Mouse (Mus musculus) NIH3T3 (cell line): Measurements from ENCODE around the gene Gm17304.
A peak's percentile ranks its signal among the peaks of the same experiment; 100 is the strongest.

Experiments used
- DNase-seq: peaks from one replicate; pipeline ENCODE4 v3.0.0-alpha.2; 2012; ENCODE audit warnings: low read depth

Gm17304 gene

GRCm38 (mm10) chr5:106623337-106623736, 14.4 kb downstream of the Gm17304 start:
- no peak for DNase-seq

DNA sequence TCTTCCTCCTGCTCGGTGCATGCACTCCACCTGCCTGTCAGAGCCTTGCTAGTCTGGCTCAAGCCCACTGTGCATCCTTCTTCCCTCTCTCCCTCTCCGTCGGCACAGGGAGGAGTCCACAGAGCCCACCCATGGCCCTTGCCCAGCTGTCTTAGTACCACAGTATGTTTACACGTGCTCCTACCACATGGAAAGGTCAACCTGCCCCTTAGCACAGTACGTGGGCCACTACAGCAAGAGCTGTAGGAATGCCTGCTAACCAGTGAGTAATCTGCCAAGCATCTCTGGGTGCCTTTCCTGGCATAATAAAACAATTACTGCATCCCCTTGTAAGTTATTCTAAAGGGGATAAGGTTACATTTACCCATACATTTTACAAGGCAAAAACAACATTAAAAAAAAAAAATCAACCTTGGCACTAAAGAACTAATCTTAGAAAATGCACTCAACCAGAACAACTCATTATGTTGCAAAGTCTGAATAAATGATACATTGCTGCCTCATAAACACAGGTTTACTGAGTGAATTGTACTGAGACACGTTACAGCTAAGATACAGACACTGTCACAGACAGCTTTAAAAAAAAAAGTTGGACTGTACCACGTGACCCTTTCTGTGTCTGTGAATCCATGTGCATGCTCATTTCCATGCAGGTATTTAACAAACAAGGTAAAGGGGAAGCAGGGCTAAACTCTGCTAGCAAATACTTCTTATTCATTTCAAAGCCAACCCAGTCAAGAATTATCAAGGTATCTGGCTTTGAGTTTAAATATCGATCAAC, 19.7 kb downstream of the Gm17304 start:
- DNase-seq: peak; percentile 57

DNA sequence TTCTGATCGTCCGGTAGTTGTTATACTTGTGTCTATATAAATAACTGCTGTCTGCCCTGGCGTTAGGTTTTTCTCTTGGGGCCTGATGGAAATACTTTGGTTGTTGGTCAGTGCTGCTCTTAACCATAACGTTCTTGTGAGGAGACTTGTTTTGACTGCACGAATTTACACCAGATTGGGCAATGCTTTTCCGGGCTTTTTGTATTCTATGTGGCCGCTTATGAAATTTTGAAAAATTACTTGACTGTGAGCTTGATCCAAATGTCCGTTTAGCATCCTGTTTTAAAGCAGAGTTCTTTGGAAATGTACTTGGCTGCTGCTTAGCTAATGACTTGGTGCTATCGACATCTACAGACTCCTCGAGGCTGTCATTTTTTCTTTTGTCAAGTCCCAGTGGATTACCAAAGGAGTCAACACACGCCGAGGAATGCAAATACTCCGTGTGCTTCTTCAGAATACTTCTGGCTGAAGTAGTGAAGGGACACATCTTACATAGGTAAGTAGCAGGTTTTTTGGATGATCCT, 27.6 kb downstream of the Gm17304 start:
- no peak for DNase-seq

DNA sequence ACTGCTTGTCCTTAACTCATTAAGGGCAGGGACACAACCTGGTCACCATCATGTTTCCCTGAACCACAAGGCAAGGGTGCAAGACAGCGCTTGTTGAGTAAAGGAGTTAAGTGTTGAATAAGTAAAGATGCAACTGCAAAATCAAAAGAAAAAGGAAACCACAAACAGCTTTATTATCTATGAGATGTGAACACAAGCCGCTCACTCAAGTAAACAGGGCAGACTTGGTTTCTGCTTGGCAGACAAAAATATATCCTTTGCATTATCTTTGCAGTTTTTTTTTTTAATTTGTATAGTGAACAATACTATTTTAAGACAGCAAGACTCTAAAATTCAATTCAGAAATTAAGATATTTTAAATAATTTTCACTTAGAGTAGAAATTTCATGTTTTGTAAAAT, 30.7 kb downstream of the Gm17304 start:
- no peak for DNase-seq

GRCm38 (mm10) chr5:106640235-106640809, 31.4 kb downstream of the Gm17304 start:
- no peak for DNase-seq

DNA sequence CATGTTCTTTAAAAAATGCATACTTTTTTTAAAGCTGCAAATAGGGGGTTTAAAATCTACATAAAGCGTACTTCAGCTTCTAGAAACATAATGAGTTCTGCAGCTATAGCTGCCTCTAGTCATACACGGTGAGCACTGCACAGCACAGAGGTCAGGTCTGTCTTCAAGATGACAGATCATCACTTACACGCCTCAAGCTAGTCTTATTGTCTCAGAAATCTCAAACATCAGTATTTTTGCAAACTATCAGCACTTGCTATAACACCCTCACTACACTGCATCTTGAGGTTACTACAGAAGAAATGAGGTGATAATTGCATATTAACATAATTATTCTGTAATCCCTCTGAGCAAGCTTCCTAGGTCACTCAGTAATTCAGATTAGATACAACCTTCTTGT, 33.0 kb downstream of the Gm17304 start:
- no peak for DNase-seq

DNA sequence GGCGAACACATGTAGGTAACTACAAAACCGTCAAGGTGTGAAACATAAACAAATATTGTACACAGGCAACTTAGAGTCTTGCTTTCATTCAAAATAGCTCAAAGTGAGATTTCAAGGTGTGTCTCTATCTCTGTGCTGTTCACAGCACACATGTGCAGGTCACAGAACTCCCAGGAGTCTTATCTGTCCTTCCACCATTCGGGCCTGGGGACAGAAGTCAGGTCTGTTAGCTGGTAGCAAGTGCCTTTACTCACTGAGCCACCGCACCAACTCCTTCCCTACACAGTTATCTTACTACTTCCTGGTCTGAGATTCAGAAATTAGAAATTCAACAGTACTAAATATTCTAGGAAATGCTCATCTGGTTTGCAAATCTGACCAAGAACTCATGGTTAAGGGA, 34.5 kb downstream of the Gm17304 start:
- DNase-seq: no peak

GRCm38 (mm10) chr5:106649441-106649840, 40.5 kb downstream of the Gm17304 start:
- peak; percentile 42 for DNase-seq

DNA sequence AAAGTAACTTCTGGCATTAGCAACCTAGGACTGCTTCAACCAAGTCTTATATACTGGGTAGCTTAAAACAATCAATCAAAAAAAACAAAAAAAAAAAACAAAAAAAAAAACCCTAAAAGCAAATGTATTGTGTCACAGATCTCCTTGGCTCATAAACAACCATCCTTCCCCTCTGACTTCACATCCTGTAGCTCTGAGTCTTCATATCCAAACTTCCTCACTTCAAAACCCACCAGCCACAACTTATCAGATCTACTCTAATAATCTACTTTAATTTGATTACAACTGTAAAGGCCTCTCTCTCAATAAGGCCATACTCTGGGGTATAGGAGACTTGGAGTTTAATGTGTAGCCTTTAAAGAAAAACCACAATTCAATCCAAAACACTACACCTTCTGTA, 41.1 kb downstream of the Gm17304 start:
- DNase-seq: no peak

DNA sequence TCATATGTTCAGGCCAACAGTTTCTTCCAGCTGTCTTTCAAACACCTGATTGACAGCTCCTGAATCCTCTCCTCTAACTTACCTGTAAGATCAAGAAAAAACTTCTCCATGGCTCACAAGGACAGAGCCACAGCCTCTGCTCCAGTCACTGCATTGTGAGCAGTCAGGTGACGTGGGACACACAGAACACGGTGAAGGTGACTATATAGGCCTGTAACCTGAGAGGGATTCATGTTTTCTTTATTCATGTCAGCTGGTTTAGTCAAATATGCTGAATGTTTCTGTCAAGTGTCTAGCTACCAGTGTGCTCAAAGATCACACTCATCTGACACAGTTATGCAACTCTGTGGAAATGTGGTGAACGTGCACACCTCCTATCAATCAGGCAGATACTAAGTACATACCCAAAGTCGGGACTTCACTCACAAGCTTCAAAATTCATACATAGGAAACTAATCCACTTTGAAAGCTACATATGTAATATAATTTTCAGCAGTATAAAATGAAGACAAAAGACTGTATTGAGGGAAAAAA, 43.4 kb downstream of the Gm17304 start:
- no peak for DNase-seq

GRCm38 (mm10) chr5:106652790-106653328, 44.0 kb downstream of the Gm17304 start:
- no peak for DNase-seq
